Mouse (Mus musculus) liver, embryonic 11.5 days (tissue): ENCODE measurements around the gene Naip6. TPM values are rescaled to one million over a fixed set of nuclear protein-coding genes. Genes with fewer than 3 reads are reported as not detected.
A peak's percentile ranks its signal among the peaks of the same experiment; 100 is the strongest.
"Not testable (repeated sequence)": the region's sequence is repeated elsewhere in the genome, so short reads cannot be mapped to it uniquely, and the experiment has no call there.

Experiments
- ATAC-seq: fragments of 200-750 bp; cut with Nextera tagmentation; replicated peaks from 2 replicates; pipeline ENCODE4 v1.8.0; 2017; ENCODE audit warnings: moderate number of reproducible peaks, mild to moderate bottlenecking, moderate TSS enrichment, moderate library complexity; ENCODE audit not compliant: low FRiP score
- DNase-seq: peaks from one replicate; pipeline ENCODE4 v3.0.0-alpha.2; 2017; ENCODE audit warnings: low spot score
- H3K27ac ChIP-seq: fragments of 300-500 bp; sonication (generic); 2 replicates; pipeline ENCODE4 v1.5.1; 2014; ENCODE audit warnings: mild to moderate bottlenecking, low read depth, low read length, control low read depth
- H3K27me3 ChIP-seq: fragments of 300-500 bp; sonication (generic); replicated peaks from 2 replicates; pipeline ENCODE4 v1.6.1; 2014; ENCODE audit warnings: low read length, mixed read lengths; ENCODE audit not compliant: control insufficient read depth, insufficient read depth
- H3K36me3 ChIP-seq: fragments of 300-500 bp; sonication (generic); 2 replicates; pipeline ENCODE4 v1.6.1; 2014; ENCODE audit warnings: mild to moderate bottlenecking, low read length, moderate library complexity, mixed read lengths; ENCODE audit not compliant: control insufficient read depth, insufficient read depth
- H3K4me1 ChIP-seq: fragments of 300-500 bp; sonication (generic); replicated peaks from 2 replicates; pipeline ENCODE4 v1.6.1; 2014; ENCODE audit warnings: low read length, mixed read lengths; ENCODE audit not compliant: control insufficient read depth, insufficient read depth
- H3K4me2 ChIP-seq: fragments of 300-500 bp; sonication (generic); 2 replicates; pipeline ENCODE4 v1.6.1; 2014; ENCODE audit warnings: mild to moderate bottlenecking, control low read depth, moderate library complexity
- H3K4me3 ChIP-seq: fragments of 300-500 bp; sonication (generic); 2 replicates; pipeline ENCODE4 v1.5.1; 2014; ENCODE audit warnings: low read depth, low read length, control low read depth
- H3K9ac ChIP-seq: fragments of 300-500 bp; sonication (generic); 2 replicates; pipeline ENCODE4 v1.6.1; 2014; ENCODE audit warnings: low read depth, low read length, control low read depth
- H3K9me3 ChIP-seq: fragments of 300-500 bp; sonication (generic); 2 replicates; pipeline ENCODE4 v1.6.1; 2016; ENCODE audit warnings: low read length, inconsistent platforms, mixed read lengths; ENCODE audit not compliant: control insufficient read depth
- WGBS: fragments of 180-500 bp; shearing (Covaris S2); extraction: QIAGEN DNeasy Blood & Tissue Kit; methylation state at CpG from one replicate; pipeline ENCODE4 v1.1.7; 2014; 5-methylcytosine and 5-hydroxymethylcytosine counted together
- polyA plus RNA-seq: library from polyadenylated mRNA; unstranded; fragments of >200 nt; fragmentation: Nextera tagmentation; extraction: Ambion mirVana; gene quantifications from 2 replicates; pipeline ENCODE4 v1.2.1, GENCODE M21; 2014

Gene Naip6
- polyA plus RNA-seq, 1 experiment from 2014 or later: 0.67 TPM

DNA sequence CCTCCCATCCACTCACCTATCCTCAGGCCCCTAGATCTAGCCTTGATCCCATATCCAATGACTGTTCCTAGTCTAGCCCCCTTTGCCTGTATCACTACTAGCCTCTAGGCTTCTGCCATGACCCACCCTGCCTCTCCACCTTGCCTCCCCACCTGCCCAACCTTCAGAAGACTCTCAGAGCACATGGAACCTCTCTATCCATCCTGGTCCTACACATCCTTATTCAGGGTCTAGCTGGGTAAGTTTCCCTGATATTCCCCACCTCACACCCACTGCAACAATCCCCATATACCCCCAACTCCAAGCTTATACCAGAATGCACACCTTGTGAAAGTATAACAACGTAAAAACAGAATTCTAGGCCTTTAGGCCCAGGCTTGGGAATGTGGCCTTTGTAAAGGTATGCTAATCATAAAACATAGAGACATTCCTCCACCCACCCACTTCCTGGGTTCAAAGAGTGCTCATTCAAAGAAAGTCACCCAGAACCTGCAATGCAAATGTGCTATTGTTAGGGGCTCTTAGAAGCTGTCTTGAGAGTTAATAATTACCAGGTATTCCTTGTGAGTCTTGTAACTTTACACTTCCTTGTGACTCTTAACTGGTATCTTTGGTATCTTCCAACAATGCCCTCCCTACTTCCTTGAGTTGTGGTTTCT lies 45.9 kb downstream of the Naip6 start:
- WGBS: no CpG with 5 or more reads among the region's 1 CpGs
- not testable (repeated sequence) for H3K27ac ChIP-seq, H3K27me3 ChIP-seq, H3K9me3 ChIP-seq, H3K4me3 ChIP-seq, H3K9ac ChIP-seq, H3K36me3 ChIP-seq, DNase-seq, H3K4me2 ChIP-seq, H3K4me1 ChIP-seq, ATAC-seq

- not testable (repeated sequence) for ATAC-seq
These were observed 60.5 kb downstream of the Naip6 start for GRCm38 (mm10) chr13:100256996-100257395.

GRCm38 (mm10) chr13:100255925-100256324 lies 61.5 kb downstream of the Naip6 start:
- ATAC-seq: not testable (repeated sequence)
- 82% methylated on average over 5 of the region's 6 CpGs for WGBS

More at GRCm38 (mm10) chr13:100256996-100257395, 60.5 kb downstream of the Naip6 start:
- H3K36me3 ChIP-seq, H3K4me2 ChIP-seq, H3K4me3 ChIP-seq, DNase-seq, H3K27ac ChIP-seq, H3K27me3 ChIP-seq, H3K4me1 ChIP-seq, H3K9ac ChIP-seq, H3K9me3 ChIP-seq: not testable (repeated sequence)
- 49% methylated on average over 2 of the region's 2 CpGs for WGBS

DNA sequence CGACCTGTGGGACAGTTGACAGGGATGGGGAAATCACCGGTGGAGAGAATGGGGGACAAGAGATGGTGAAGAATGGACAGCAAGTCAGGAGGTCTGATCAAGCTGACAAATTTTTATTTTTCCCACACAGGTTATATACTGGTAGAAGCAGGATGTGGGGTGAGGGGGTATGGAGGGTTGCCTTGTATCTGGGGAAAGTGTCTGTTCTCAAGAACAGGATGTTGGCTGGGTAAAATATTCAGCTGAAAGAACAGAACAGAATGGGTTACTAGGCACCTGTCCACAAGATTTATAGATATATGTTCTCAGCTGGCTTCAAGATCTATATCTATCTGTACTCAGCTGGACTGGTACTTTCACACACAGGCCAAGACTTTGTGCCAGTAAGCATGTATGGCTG lies 65.6 kb downstream of the Naip6 start:
- not testable (repeated sequence) for H3K4me3 ChIP-seq, H3K36me3 ChIP-seq, ATAC-seq, H3K9me3 ChIP-seq, H3K4me2 ChIP-seq, H3K9ac ChIP-seq, DNase-seq, H3K27me3 ChIP-seq, H3K27ac ChIP-seq, H3K4me1 ChIP-seq
- 84% methylated on average over 2 of the region's 2 CpGs for WGBS

More at GRCm38 (mm10) chr13:100255925-100256324, 61.5 kb downstream of the Naip6 start:
- not testable (repeated sequence) for H3K27me3 ChIP-seq, H3K9ac ChIP-seq, H3K4me3 ChIP-seq, H3K4me1 ChIP-seq, DNase-seq, H3K36me3 ChIP-seq, H3K9me3 ChIP-seq, H3K4me2 ChIP-seq, H3K27ac ChIP-seq

DNA sequence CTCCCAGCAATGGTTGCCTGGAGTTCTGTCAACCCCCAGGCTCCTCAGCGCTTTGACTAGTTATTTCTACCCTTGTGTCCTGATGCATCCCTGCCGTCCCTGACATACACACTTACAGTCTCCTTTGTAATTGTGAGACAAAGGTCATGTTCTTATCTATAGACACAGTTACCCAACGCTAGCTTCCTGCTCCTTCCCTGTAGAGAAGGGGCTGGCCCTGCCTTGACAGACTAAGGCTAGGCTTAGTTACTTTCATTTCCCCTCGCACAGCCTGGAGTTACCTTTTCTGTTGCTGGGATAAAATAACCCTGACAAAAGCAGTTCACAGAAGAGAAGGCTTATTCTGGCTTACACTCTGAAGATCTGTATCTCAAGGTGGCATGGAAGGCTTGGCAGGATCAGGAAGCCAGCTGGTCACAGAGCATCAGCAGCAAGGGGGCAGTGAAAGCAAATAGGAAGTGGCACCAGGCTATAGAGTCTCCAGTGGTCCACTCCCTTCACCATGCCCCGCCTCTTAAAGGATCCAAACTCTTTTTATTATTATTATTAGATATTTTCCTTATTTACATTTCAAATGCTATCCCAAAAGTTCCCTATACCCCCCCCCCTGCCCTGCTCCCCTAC lies 70.5 kb downstream of the Naip6 start:
- H3K4me1 ChIP-seq, H3K27me3 ChIP-seq, H3K36me3 ChIP-seq, DNase-seq, ATAC-seq, H3K9me3 ChIP-seq, H3K4me2 ChIP-seq, H3K4me3 ChIP-seq, H3K9ac ChIP-seq, H3K27ac ChIP-seq: not testable (repeated sequence)
- 46% methylated on average over 5 of the region's 5 CpGs for WGBS

DNA sequence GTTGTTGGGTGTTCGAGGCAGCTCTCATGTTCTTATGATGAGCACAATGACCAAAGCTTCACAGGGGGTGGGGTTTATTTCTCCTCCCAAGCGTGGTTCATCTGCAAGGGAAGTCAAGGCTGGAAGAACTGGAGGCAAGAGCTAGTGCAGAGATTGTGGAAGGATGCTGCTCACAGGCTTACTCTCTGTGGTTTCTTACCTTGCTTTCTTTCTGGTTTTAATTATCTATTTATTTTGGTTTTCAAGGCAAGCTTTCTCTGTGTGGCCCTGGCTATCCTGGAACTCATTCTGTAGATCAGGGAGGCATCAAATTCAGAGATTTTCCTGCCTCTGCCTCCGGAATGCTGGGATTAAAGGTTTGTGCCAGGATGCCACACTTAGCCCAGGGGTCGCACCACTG lies 71.3 kb downstream of the Naip6 start, which contains the start of gene Naip5:
Gene Naip5 (minus strand): TSS at position 101 of the 400 bp plus-strand sequence.
- H3K4me2 ChIP-seq, H3K4me3 ChIP-seq: not testable (repeated sequence)

GRCm38 (mm10) chr13:100243702-100244101 lies 73.8 kb downstream of the Naip6 start:
- Histone ChIP-seq H3K36me3 (no peaks in the 10 kb centered on the region), H3K4me2 (no peak overlapping the region), H3K9ac (no peak overlapping the region), H3K27ac (no peak overlapping the region), H3K4me3 (no peak overlapping the region), H3K9me3 (no peaks in the 10 kb centered on the region), H3K27me3 (no peaks in the 10 kb centered on the region), H3K4me1 (no peaks in the 10 kb centered on the region)
- 0 out of 2 replicates have a peak, but pooled peaks have one; percentile 18 for ATAC-seq
- no peak for DNase-seq

More for the DNA sequence above, 71.3 kb downstream of the Naip6 start, which contains the start of gene Naip5:
- H3K4me1 ChIP-seq, H3K36me3 ChIP-seq, H3K9me3 ChIP-seq, ATAC-seq, H3K9ac ChIP-seq, H3K27me3 ChIP-seq, DNase-seq, H3K27ac ChIP-seq: not testable (repeated sequence)
- WGBS: 73% methylated on average over 4 of the region's 4 CpGs
